In the genomic region with DNA sequence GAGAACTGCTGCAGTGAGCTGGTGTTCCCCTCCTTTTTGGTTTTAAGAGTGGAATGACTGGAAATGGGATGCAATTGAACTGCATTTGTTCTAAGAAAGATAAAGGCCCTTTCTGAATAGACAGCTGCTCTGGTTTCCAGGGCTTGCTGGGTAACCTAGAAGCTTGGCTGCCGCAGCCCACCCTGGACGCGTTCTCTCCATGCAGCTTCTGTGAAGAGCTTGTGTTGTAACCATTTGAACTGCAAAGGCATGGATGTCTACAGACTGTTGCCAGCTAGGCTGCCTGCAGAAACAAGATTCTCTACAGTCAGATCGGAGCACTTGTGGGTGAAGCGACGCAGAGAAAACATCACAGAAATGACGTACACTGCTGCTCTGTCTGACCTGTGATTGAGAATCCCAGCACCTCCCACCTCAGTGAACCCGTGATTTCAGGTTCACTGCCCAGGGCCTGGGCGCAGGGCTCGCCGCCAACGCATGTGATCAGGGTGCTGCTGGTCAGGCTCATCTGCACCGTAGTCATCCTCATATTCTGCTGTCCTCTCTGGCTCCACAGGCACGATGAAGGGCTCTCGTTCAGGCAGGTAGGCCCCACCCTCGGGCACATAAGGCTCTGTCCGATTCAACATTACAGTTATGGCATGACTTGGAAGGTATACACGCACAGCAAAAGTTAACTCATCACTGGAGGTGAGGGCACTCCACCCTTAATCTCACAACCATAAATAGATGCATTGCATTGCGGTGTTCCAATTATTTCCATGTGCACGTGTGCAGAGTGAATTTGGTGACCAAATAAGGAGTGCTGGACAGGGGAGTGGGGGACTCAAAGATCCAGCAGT, we compare ENCODE assay signal across 13 mouse cellular contexts.
DNase-seq lines count a peak whose midpoint lies in the region; ATAC-seq and TF ChIP-seq lines count a peak whose summit lies in the region.
"Had no signal": no experiment of that assay in that cellular context is flagged by ENCODE, and none has a peak within 500 bp of the region (broad histone marks: within the 10 kb centered on the region; RNA-seq: fewer than 3 reads in every experiment).

No protein-coding gene starts in this region.

- H3K4me1 ChIP-seq in kidney, embryonic 14.5 days (ENCODE audit: control insufficient read depth, insufficient read depth, low read length), result no peaks in the 10 kb centered on the region
- H3K4me1 ChIP-seq in hindbrain, embryonic 12.5 days, result peaks cover 6% of the 10 kb centered on the region; the same call in 1 of the 2 replicates
- H3K4me1 ChIP-seq in limb, embryonic 14.5 days (ENCODE audit: control insufficient read depth, insufficient read depth, low read length), result no peaks in the 10 kb centered on the region

- no peak overlapping the region for H3K4me2 ChIP-seq in kidney, embryonic 14.5 days (replicated peaks; ENCODE audit: low read depth, low read length)
- peak overlapping the region; percentile 6; the same call in 1 of the 2 replicates for H3K4me2 ChIP-seq in hindbrain, embryonic 12.5 days (replicated peaks)
- H3K4me2 ChIP-seq in limb, embryonic 14.5 days (replicated peaks; ENCODE audit: low read depth, low read length, severe bottlenecking), result no peak overlapping the region

- no peak for ATAC-seq in kidney, embryonic 14.5 days (ENCODE audit: low FRiP score, low TSS enrichment)
- no peak for ATAC-seq in hindbrain, embryonic 12.5 days (ENCODE audit: low FRiP score)
- no peak for ATAC-seq in limb, embryonic 14.5 days (ENCODE audit: low FRiP score, low read depth)

- WGBS in kidney, embryonic 14.5 days, result 72% methylated on average over 20 of the region's 20 CpGs
- 78% methylated on average over 20 of the region's 20 CpGs for WGBS in hindbrain, embryonic 12.5 days
- WGBS in limb, embryonic 14.5 days, result 78% methylated on average over 20 of the region's 20 CpGs

- no peak overlapping the region for H3K9ac ChIP-seq in kidney, embryonic 14.5 days (ENCODE audit: low read depth, low read length)
- H3K9ac ChIP-seq in hindbrain, embryonic 12.5 days, result no peak overlapping the region
- no peak overlapping the region for H3K9ac ChIP-seq in limb, embryonic 14.5 days (ENCODE audit: low read depth, low read length, severe bottlenecking)
- H3K9ac ChIP-seq: liver, embryonic 14.5 days had no signal

- DNase-seq in kidney, adult 11 months, result peak; percentile 89
- peak; percentile 78 for DNase-seq in brain, embryonic 14.5 days (ENCODE audit: low read depth)
- no peak for DNase-seq in limb, embryonic 14.5 days (ENCODE audit: low spot score)
- no peak for DNase-seq in gastrocnemius, postnatal 4 days (ENCODE audit: low spot score in 2 of 2)
- no peak for DNase-seq in testis, postnatal 14 days (ENCODE audit: low spot score)
- DNase-seq in adrenal gland, postnatal 10 days, result no peak
- DNase-seq: cerebellum, adult 18-20 months; right cerebral cortex, adult 18-20 months; thymus, adult 18-20 months had no signal

- TF ChIP-seq CTCF in brain, embryonic 14.5 days (IDR thresholded peaks at IDR 0.05; ENCODE audit: borderline replicate concordance, extremely low read depth, insufficient read depth, insufficient read length), result no peak

- no peaks in the 10 kb centered on the region for H3K27me3 ChIP-seq in kidney, embryonic 14.5 days (ENCODE audit: control insufficient read depth, insufficient read depth, low read length)
- H3K27me3 ChIP-seq in hindbrain, embryonic 12.5 days, result 0 out of 2 replicates have a peak, but pooled peaks cover 2% of the 10 kb centered on the region
- H3K27me3 ChIP-seq in limb, embryonic 14.5 days (ENCODE audit: control insufficient read depth, insufficient read depth, low read length), result no peaks in the 10 kb centered on the region
- H3K27me3 ChIP-seq: CH12.LX had no signal

- H3K9me3 ChIP-seq in kidney, embryonic 14.5 days (ENCODE audit: control insufficient read depth, low read length), result no peaks in the 10 kb centered on the region
- no peaks in the 10 kb centered on the region for H3K9me3 ChIP-seq in hindbrain, embryonic 12.5 days (replicated peaks)
- no peaks in the 10 kb centered on the region for H3K9me3 ChIP-seq in limb, embryonic 14.5 days (ENCODE audit: control insufficient read depth, low read length)

- no peak overlapping the region for H3K4me3 ChIP-seq in kidney, embryonic 14.5 days (ENCODE audit: low read length)
- no peak overlapping the region for H3K4me3 ChIP-seq in hindbrain, embryonic 12.5 days
- no peak overlapping the region for H3K4me3 ChIP-seq in limb, embryonic 14.5 days (replicated peaks; ENCODE audit: low read length)

- no peak overlapping the region for H3K27ac ChIP-seq in kidney, embryonic 14.5 days (ENCODE audit: low read depth, low read length)
- no peak overlapping the region for H3K27ac ChIP-seq in hindbrain, embryonic 12.5 days
- 0 out of 2 replicates have a peak overlapping the region, but pooled peaks have one; percentile 33 for H3K27ac ChIP-seq in limb, embryonic 14.5 days (replicated peaks; ENCODE audit: low read depth, low read length)
- H3K27ac ChIP-seq: liver, embryonic 14.5 days had no signal

- TF ChIP-seq POLR2A in brain, embryonic 14.5 days (IDR thresholded peaks at IDR 0.05; ENCODE audit: borderline replicate concordance, extremely low read depth, insufficient read depth, insufficient read length, poor library complexity, severe bottlenecking), result no peak
- TF ChIP-seq POLR2A in limb, embryonic 14.5 days (IDR thresholded peaks at IDR 0.05; ENCODE audit: borderline replicate concordance, extremely low read depth, insufficient read depth, insufficient read length), result no peak

- H3K36me3 ChIP-seq in kidney, embryonic 14.5 days (ENCODE audit: control insufficient read depth, insufficient read depth, low read length), result no peaks in the 10 kb centered on the region
- no peaks in the 10 kb centered on the region for H3K36me3 ChIP-seq in hindbrain, embryonic 12.5 days
- H3K36me3 ChIP-seq in limb, embryonic 14.5 days (ENCODE audit: control insufficient read depth, insufficient read depth, low read length), result peaks cover 53% of the 10 kb centered on the region

Comparison
In these comparisons a context has a peak if more than half of its experiments do, and no peak if none do; other contexts are left out.
1. DNase-seq: peak in kidney, adult 11 months (single experiment) and brain, embryonic 14.5 days (single experiment); none in limb, embryonic 14.5 days (single experiment), gastrocnemius, postnatal 4 days (0 of 2), testis, postnatal 14 days (single experiment) and adrenal gland, postnatal 10 days (single experiment).